Mouse (Mus musculus): Measurements from ENCODE around the gene Pclo. TPM values are rescaled to one million over a fixed set of nuclear protein-coding genes. Genes with fewer than 3 reads are reported as not detected.
A peak's percentile ranks its signal among the peaks of the same experiment; 100 is the strongest.
"Not testable (repeated sequence)": the region's sequence is repeated elsewhere in the genome, so short reads cannot be mapped to it uniquely, and the experiment has no call there.

Gene Pclo
- total RNA-seq, 2 experiments from 2014 or later = not detected

DNA sequence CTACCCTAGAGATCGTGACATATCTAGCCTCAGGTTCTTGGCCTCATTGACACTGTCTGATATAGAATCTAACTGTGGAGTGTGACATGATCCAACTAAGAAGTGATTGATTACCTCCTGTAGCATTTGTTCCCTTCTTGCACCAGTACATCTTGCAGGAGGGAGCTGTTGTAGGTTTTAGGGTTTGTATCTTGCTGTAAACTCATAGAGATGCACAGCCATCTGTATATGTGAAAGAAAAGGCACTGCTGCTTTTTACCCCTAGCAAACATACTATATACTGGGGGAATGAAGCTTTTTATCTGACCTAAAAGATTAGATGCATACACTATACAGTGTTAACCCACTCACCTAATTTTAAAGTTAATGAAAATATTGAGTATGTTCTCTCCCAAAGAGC, 147.9 kb downstream of the Pclo start:
- no peak for ATAC-seq (replicated peaks; ENCODE audit: poor library complexity)

DNA sequence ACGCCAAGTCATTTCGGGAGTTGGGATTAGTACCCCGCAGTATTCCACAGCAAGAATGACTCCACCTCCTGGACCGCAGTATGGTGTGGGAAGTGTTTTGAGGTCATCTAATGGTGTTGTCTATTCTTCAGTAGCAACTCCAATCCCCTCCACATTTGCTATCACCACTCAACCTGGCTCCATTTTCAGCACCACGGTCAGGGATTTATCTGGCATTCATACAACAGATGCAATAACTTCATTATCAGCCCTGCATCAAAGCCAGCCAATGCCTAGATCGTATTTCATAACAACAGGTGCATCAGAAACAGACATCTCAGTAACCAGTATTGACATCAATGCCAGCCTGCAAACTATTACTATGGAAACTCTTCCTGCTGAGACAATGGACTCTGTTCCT, 165.7 kb downstream of the Pclo start:
- no peak for ATAC-seq (replicated peaks; ENCODE audit: poor library complexity)

DNA sequence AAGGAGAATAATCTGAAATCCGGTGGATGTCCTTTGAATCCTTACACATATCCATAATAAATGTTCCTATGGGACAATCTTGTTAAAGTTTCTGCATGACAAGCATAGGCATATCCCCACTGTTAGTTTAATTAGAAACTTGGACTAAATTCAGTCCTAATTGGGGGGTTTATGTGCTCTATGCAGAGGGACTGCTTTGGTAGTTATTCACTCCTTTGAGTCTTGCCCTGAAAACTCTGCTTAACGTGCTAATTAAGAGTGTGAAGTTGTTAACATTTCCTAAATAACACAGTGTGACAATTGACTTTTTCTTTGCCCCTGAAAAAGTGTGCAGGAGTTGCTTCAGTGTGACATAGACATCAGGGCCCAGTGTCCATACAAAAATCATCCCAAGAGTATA, 177.3 kb downstream of the Pclo start:
- ATAC-seq (replicated peaks; ENCODE audit: poor library complexity) = no peak

DNA sequence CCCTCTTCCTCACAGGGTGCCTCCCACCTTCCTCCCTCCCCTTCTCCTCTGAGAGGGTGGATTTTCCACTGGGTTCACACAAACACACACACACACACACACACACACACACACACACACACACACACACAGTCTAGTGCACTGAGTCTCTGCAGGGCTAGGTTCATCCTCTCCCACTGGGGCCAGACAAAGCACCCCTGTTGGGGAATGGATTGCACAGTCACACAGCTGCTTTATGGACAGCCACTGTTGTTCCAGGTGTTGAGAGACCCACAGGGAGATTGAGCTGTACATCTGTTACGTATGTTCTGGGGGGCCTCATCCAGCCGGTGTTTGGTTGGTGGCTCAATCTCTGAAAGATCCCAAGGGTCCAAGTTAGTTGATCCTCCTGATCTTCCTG, 182.0 kb downstream of the Pclo start:
- ATAC-seq (replicated peaks; ENCODE audit: poor library complexity) = no peak

DNA sequence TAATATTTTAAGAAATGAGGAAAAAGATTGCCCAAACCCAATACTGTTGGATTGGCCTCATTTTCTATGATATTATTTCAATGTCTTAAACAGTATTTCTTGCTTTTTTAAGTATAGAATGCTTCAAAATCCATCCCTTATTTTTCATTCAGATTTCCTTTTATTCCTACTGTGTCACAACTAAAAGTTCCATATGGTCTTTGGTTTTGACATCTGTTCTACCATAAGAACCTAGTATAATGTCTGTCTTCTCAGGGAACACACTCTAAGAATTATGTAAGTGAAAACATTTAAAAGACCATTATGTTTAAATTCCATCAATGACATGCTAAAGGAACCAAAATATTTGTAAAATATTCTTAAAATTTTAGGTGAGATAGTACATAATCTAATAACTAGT, 186.2 kb downstream of the Pclo start:
- ATAC-seq (replicated peaks; ENCODE audit: poor library complexity) = no peak

DNA sequence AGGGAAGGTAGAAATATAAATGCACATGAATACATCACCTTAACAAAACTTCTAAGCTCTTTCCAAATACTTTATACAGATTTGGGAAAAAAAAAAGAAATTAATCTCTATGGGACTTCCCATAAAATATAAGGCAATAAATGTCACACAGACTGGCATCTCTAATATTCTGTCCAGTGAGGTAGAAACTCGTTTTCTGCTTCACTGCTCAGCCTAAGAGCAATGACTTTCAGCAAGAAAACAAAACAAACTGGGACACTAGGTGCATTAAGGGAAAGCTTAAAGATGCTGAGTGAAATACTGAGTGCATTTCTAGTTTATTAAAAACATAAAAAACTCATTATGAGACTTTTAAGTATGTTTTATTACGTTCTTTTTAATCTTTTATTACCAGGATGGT, 190.7 kb downstream of the Pclo start:
- no peak for ATAC-seq (replicated peaks; ENCODE audit: poor library complexity)

DNA sequence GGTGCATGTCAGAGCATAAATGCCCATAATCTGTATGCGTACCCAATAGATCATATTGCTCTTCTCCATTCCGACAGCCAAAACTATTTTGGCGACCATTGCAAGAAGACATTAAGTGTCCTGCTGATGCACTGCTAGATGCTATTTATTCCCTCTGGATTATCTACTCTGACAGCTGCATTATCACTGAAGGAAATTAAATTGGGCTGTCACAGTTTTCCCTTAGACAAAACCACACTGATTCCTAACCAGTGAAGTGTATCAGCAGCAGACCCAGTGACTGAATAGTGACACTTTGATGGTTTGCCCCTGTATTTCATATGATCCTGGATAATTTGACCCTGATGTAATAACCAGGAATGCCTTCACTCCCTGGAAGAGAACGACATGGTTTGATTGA, 192.6 kb downstream of the Pclo start:
- no peak for ATAC-seq (replicated peaks; ENCODE audit: poor library complexity)

DNA sequence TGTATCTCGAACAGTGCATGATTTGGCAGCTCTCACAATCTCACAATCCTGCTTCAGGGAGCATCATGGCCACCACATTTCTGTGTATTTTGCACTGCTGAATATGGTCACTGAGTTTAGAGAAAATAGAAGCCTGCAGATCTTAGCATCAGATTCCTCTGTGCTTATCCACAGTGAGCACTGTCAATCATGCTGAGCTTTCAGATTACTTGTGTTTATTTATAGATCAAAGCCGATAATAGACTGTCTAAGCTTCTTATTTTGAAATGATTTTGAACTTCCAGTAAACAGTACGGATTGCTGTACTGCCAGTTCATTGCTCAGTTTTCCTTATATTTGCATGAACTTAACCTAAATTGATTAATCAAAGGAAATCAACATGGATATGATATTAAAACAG, 208.9 kb downstream of the Pclo start:
- no peak for ATAC-seq (replicated peaks; ENCODE audit: poor library complexity)

DNA sequence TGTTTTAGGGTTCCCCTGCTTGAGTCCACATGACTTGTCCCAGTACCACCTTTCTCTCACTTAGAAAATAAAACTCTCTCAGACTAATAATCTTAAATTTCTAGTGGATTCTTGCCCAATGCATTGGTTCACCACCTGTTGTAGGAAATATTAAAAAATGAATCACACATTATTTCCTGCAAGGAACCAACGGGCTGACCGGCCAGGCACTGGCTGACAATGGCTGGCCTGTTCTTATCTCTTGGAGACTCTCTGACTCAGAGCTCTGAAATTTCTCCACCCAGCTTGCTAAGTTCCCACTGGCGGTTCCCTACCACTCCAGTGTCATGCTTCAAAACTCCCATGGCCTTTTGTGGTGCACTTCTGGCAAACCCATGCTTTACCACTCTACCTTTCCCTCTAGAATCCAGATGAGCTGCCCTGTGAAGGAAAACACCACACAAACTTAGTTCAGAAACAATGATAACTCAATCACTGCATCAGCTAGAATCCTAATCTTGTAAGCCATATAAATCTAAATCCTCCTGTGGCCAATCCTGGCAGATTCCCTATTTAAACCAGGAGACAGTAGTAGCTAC, 214.0 kb downstream of the Pclo start:
- ATAC-seq (replicated peaks; ENCODE audit: poor library complexity) = no peak

DNA sequence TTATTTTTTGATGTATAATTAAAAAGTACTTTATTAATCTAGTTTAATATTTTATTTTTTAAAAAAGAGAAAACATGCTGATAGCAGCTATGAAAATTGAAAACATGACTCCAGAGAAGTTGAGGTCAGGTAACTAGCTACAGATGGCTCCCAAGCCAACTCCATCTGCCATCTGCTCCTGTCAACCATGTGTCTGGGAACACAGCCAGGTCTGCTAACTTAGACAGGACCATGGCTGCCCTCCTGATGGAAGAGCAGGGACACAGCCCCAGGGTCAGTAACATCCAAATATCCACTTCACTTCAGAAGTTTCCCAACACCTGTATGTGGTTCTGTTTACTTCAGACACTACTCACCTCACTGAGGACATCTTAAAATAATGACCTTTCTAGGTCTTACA, 236.2 kb downstream of the Pclo start:
- ATAC-seq (replicated peaks; ENCODE audit: poor library complexity) = no peak

DNA sequence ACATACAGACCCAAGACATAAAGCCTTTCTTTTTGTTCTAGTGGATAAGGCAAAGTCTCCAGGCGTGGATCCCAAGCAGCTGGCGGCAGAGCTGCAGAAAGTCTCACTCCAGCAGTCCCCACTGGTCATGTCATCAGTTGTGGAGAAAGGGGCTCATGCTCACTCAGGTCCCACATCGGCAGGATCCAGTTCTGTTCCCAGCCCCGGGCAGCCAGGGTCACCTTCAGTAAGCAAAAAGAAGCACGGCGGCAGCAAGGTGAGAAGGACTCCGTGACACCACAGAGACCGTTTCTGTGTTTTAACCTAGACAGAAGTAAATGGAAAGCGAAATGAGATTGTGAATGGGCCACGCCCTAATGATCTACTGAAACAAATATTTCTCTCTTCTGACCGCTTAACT, 252.0 kb downstream of the Pclo start:
- ATAC-seq (replicated peaks; ENCODE audit: poor library complexity) = no peak

DNA sequence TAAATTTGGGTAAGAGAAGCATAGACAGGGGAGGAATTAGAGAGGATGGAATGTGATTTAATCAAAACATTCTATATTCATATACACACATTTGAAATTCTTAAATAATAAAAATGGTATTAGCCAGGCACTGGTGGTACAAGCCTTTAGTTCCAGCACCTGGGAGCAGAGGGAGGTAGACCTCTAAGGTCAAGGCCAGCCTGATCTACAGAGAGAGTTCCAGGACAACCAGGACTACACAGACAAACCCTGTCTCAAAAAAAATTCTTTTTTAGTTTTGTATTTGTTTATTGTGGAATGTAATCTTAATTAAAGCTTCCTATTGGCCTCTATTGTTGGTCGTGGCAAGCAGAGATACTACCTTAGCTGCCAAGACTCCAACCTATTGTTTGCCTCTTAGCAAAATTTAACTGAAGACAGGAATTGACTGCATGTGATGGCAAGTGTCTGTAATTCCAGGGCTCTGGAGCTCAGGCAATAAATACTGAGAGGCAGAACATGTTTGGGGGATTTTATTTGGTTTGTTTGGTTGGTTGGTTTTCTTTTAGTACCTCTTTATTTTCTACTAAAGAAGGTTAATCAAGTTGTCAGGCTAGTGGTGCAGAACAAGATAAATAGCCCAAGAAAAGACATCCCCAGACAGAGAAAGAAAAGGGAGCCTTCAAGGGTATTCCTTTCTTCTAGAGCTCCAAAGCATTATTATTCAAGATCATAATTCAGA, 267.8 kb downstream of the Pclo start:
- ATAC-seq (replicated peaks; ENCODE audit: poor library complexity) = no peak

DNA sequence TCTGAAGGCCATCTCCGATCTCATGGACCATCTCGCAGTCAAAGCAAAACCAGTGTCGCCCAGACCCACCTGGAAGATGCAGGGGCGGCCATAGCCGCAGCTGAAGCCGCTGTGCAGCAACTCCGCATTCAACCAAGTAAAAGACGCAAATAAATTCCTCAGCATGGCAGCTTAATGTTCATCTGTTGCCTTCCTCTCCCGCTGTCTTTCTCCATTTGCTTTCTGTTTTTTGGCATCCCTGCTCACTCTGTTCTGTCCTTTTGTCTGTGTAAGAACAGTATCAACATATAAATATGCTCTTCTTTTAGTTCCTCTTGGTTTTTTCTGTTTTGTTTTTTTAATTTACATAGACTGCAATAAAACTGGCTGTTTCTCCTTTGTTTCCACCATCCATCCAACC, 279.2 kb downstream of the Pclo start:
- no peak for ATAC-seq (replicated peaks; ENCODE audit: poor library complexity)

DNA sequence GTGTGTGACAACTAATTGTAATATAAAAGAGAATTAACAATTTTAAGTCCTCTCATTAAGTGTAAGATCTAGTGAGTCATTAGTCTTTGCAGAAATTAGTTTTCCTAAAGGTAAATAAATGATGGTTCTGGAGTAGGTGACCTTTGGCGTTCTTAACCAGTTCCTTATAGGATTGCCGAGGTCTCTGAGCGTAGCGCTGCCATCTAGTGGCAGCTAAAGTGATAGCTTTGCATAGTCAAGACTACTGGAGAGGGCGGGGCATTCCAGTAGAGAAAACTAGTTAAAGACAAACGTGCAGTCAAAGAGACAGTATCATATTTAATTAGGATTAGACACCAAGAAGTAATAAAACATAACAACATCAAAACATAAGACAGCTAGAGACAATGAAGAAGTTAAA, 292.4 kb downstream of the Pclo start:
- peak; percentile 100 for ATAC-seq (replicated peaks; ENCODE audit: poor library complexity)

DNA sequence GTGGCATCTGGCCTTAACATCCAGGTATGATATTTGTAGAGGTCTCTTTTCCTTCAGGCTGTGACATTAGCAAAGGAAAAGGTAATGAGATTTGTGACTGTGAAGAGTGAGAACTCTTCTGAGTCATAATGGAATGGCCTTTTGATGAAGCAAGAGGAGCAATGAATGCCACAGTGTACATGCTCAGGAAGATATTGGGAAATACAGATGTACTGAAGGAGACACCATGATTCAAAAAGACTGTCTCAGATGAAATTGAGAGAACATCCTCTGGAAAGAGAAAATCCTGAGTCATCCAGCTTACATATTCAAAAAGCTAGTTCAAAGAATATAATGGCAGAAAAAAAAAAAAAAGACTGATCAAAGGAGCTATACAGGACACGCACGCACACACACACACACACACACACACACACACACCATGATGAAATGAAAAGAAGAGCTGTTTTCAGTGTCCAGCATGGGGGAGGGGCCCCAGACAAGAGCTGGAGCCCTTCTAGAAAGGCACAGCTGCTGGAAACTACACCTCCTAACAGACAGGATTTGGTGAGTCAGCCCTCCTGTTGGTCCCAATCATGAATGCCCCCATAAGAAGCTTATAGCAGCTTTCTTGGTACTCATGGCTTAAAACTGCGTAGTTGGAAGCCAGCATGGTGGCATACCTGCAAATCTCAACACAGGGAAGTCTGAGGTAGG, 318.6 kb downstream of the Pclo start:
- ATAC-seq (replicated peaks; ENCODE audit: poor library complexity) = no peak

DNA sequence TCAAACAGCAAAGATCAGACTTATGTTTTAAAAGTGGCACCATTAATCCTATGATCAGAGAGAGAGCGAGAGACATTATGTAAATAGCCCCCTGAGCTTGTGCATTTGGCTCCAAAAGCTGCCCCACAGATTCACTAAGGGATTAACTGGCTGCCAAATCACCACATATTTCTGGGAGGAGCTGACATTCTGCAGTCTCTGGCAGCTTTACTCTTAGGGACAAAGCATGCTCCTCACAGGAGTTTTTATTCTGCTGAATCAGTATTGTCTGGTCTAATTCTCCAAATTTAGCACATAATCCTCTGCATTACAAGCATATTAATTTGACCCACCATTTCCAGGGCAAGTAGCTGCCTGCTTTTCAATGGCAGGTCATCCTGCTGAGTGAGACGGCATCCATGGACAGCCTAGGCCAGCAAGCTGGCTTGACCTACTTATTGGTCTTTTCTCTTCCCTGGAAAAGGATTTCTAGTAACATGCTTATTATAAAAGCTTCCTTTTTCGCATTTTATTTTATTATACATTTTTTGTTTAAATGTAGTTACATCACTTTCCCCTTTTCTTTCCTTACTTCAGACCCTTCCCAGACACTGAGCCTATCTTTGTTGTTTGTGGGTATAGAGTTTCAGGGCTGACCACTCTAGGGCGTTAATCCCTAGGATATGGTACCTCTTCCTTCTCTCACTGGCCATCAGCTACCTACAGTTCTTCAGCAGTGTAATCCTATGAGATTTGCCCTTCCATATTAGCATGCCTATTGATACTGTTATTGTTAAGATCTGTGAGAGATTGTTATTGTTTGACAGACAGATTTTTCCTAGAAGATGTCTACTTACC, 319.7 kb downstream of the Pclo start:
- ATAC-seq (replicated peaks; ENCODE audit: poor library complexity) = no peak

DNA sequence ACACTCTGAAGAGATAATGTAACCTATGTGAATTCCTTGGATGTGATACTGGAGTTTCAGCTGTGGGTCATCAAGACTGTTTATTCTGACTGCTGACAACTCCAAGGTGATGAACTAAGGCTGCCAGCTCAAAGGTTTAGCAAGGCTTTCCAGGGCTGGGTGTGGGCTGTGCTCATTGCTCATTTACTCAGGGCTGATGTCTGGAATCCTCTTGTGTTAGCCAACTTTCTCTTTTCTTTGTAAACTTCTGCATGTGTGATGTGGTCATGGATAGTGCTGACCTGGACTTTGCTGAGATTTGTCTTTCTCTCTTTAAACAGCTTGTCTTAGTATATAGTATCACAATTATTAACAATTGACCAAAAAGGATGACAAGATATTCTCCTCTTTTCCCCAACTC, 338.9 kb downstream of the Pclo start:
- no peak for ATAC-seq (replicated peaks; ENCODE audit: poor library complexity)

DNA sequence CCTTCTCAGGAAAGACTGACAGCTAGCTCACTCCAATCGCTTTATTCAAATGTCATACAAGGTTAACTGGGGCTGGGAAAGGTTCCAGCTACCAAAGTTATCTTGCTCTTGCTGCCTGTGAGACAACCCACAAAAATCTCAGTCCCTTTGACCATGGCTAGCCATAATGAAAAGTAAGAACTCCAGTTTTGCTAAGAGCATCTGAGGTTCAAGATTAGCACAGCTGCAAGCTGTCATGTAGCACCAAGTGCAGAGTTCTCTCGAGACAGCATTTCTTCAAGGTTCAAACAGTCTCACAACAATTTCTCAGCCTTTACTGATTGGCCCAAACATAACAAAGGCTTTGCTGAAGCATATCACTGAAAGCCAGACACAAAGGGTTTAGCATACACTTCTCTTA, 370.6 kb downstream of the Pclo start:
- not testable (repeated sequence) for ATAC-seq (replicated peaks; ENCODE audit: poor library complexity)

DNA sequence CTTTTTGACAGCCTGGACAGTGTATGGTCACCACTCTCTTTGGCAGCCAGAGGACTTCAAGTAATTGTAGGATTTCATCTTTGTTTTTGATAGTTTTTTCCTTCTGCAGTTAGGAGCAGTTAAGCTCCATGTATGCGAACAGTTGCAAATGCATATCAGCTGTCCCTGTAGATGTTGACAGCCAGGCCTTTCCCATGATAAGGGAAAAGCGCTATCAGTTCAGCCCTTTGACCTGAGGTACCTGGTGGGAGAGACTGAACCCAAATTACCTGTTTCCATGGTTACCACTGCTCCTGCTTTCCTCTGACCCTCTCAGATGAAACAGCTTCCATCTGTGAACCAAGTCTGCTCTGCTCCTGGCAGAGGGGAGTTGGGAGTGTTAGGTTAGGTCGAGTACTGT, 377.5 kb downstream of the Pclo start:
- ATAC-seq (replicated peaks; ENCODE audit: poor library complexity) = no peak

DNA sequence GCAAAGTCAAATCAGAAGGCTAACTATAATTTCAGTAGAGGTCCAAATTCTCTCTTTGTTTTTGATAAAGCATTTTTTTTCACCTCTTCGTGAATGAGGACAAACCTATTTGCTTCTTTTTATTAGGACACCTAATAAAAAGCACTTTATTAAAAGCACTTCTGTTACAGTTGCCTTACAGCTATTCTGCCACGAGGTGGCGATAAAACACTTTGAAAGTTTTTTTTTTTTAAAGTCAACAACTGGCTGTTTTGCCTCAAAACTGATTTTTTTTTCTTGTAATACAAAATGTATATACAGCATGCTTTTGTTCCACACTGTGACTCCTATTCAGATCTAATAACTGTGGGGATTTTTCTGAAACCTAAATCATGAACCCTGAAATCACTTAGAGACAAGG, 388.8 kb downstream of the Pclo start:
- ATAC-seq (replicated peaks; ENCODE audit: poor library complexity) = not testable (repeated sequence)

Data from megakaryocyte progenitor cell, adult 5-6 weeks (primary cell).